Mouse (Mus musculus): ENCODE measurements at regions not wholly inside any gene's neighbourhood (a gene's known extent, or its start where the extent isn't known, plus 50 kb on each side); places are given as distances from the start of the nearest gene placed in this dataset.

DNA sequence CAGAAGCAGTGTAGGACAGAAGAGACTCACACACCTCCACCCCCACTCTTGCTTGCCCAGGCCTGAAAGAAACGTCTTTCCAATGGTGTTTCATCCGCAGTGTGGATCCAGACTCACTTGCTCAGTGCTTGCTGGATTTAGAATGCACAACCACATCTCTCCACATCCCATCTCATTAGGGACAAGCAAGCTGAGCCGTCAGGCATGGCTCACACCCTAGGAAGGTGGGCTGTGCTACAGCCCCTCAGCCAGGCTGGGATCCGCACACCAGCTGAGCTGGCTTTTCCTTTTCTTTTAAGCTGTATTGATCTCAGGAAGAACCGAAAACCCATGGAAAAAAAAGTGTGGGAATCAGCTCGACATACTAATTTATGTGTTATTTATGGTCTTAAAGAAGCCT is 151.1 kb downstream of the Srek1 start:
- TF ChIP-seq GATA1 (IDR thresholded peaks at IDR 0.05; ENCODE audit: borderline replicate concordance, low read length) (no peak), FLI1 (IDR thresholded peaks at IDR 0.05; ENCODE audit: low read length) (no peak)

Data from megakaryocyte, embryonic 14.5 days (primary cell).